Mouse (Mus musculus) lung, embryonic 16.5 days (tissue): ENCODE results near the gene Ehd3. TPM values are rescaled to one million over a fixed set of nuclear protein-coding genes. Genes with fewer than 3 reads are reported as not detected.

Experiments used
- ATAC-seq: fragments of 200-750 bp; cut with Nextera tagmentation; 2 replicates; pipeline ENCODE4 v1.8.0; 2017; ENCODE audit warnings: low read depth, mild to moderate bottlenecking, moderate library complexity
- H3K27ac ChIP-seq: fragments of 300-500 bp; sonication (generic); 2 replicates; pipeline ENCODE4 v1.5.1; 2014; ENCODE audit warnings: mild to moderate bottlenecking, control low read depth, low read length
- H3K27me3 ChIP-seq: fragments of 300-500 bp; sonication (generic); 2 replicates; pipeline ENCODE4 v1.6.1; 2014; ENCODE audit warnings: low read depth, low read length, mixed read lengths; ENCODE audit not compliant: control insufficient read depth, insufficient read depth
- H3K36me3 ChIP-seq: fragments of 300-500 bp; sonication (generic); 2 replicates; pipeline ENCODE4 v1.6.1; 2014; ENCODE audit warnings: low read length; ENCODE audit not compliant: control insufficient read depth, insufficient read depth
- H3K4me1 ChIP-seq: fragments of 300-500 bp; sonication (generic); replicated peaks from 2 replicates; pipeline ENCODE4 v1.6.1; 2014; ENCODE audit warnings: low read length, mixed read lengths; ENCODE audit not compliant: control insufficient read depth, insufficient read depth
- H3K4me2 ChIP-seq: fragments of 300-500 bp; sonication (generic); 2 replicates; pipeline ENCODE4 v1.6.1; 2014; ENCODE audit warnings: low read depth, low read length, control low read depth
- H3K4me3 ChIP-seq: fragments of 300-500 bp; sonication (generic); 2 replicates; pipeline ENCODE4 v1.5.1; 2014; ENCODE audit warnings: mild to moderate bottlenecking, low read length, control low read depth
- H3K9ac ChIP-seq: fragments of 300-500 bp; sonication (generic); 2 replicates; pipeline ENCODE4 v1.6.1; 2014; ENCODE audit warnings: low read length, control low read depth
- H3K9me3 ChIP-seq: fragments of 300-500 bp; sonication (generic); 2 replicates; pipeline ENCODE4 v1.6.1; 2016; ENCODE audit warnings: low read length; ENCODE audit not compliant: control insufficient read depth
- WGBS: fragments of 180-500 bp; shearing (Covaris S2); extraction: QIAGEN DNeasy Blood & Tissue Kit; methylation state at CpG from one replicate; pipeline ENCODE4 v1.1.7; 2014; 5-methylcytosine and 5-hydroxymethylcytosine counted together
- polyA plus RNA-seq: library from polyadenylated mRNA; unstranded; fragments of >200 nt; fragmentation: Nextera tagmentation; extraction: Ambion mirVana; gene quantifications from 2 replicates; pipeline ENCODE4 v1.2.1, GENCODE M21; 2015

The Ehd3 gene
- polyA plus RNA-seq, 1 experiment from 2014 or later: 15.4 TPM

DNA sequence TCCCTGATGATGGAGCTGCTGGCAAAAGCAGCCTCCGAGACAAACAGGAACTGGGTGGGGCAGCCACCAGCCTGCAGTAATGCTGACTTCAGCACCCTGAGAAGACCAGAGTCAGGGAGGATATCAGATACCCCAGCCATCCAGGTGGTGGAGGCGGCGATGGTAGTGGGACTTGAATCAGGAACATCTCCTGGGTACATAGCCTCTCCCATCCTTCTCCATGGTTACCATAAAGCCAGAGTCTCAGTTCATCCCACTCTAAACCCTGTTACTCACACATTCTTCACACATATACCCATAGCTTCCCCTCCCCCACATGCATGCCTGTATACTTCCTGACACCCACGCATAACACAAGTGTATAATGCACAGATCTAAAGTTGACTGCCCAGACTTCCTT is 18.3 kb downstream of the Ehd3 start:
- no peak for ATAC-seq

DNA sequence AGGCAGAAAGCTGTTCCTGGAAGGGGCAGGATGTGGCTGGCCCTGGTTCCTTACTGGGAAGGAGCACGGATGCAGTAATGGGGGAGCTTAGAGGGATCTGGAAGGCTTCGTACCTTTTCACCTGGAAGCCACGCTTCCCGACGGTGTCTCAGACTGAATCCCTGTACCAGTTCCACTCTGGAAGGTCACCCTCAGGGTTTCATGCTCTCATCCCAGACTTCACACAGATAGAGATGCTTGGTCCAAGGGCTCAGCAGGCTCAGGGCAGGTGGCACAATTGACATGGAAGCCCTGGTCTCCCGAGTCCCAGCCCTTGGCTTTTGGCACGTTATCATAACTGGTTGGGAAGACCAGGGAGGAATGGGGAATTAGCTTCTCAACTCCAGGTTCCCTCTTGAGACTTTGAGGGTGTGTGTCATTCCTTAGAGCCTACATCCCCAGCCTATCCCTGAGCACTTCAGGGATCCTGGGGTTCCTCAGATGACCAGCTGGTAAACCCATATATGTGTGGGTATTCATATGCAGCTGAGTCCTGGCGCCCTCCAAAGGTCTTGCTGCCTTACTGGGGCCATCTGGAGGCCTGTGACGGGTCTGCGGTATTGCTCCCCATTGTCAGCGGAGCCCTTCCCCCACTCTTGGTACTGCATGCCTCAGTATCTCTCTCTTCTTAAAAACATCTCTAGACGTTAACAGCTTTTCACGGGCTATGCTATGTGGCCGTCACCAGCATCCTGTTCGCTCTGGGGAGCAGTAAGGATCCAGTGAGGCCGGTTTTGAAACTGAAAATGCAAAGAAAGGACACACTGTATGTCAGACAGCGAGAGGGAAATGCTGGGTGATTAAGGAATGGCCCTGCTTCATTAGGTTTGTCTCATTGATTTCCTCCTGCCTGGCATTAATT is 19.4 kb downstream of the Ehd3 start:
- Histone ChIP-seq H3K9me3 (no peaks in the 10 kb centered on the region), H3K36me3 (no peaks in the 10 kb centered on the region), H3K27ac (no peak overlapping the region), H3K27me3 (no peaks in the 10 kb centered on the region), H3K4me2 (no peak overlapping the region), H3K4me3 (no peak overlapping the region), H3K9ac (no peak overlapping the region), H3K4me1 (0 out of 2 replicates have a peak, but pooled peaks cover 3% of the 10 kb centered on the region)
- ATAC-seq: no peak
- 80% methylated on average over 17 of the region's 17 CpGs for WGBS

More for the DNA sequence above, 18.3 kb downstream of the Ehd3 start:
- Histone ChIP-seq H3K9me3 (no peaks in the 10 kb centered on the region), H3K36me3 (no peaks in the 10 kb centered on the region), H3K27me3 (no peaks in the 10 kb centered on the region), H3K4me1 (0 out of 2 replicates have a peak, but pooled peaks cover 3% of the 10 kb centered on the region), H3K4me3 (no peak overlapping the region), H3K9ac (no peak overlapping the region), H3K27ac (no peak overlapping the region), H3K4me2 (no peak overlapping the region)
- WGBS: 73% methylated on average over 4 of the region's 4 CpGs

DNA sequence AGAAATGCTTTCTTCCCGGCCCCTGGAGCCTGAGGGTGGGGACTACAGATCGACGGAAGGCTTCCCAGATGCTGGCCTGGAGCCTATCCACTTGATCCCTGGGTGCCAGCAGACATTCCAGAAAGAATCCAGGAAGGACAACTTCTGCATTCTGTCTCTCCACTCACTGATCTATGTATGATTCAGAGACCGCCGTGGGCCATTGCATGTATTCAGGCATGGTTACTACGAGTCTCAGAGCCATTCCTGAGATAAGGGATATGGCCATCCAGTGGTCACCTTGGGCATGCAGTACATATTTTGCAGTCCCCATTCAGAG is 20.0 kb downstream of the Ehd3 start:
- H3K27ac ChIP-seq: no peak overlapping the region
- WGBS: 72% methylated on average over 6 of the region's 6 CpGs

DNA sequence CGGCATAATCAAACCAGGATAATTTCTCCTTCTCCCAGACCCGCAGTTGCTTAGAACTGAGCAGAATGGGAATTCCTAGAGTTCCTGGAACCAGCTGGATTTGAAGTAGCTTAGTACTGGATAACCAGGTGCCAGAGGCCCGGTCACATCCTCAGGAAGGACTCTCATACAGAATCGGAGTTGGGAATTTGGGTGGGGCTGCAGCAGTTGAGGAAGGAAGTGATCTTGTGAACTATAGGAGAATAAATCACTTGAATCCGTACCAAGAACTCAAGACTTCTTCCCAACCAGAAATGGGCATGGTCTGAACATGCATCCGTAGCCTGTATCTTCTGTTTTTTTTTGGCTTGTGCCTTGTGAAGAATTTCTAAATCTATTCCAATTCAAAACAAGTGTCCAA is 22.2 kb downstream of the Ehd3 start:
- Histone ChIP-seq H3K4me3 (no peak overlapping the region), H3K36me3 (0 out of 2 replicates have a peak, but pooled peaks cover 3% of the 10 kb centered on the region), H3K4me1 (no peaks in the 10 kb centered on the region), H3K27me3 (no peaks in the 10 kb centered on the region), H3K9me3 (no peaks in the 10 kb centered on the region), H3K27ac (no peak overlapping the region), H3K9ac (no peak overlapping the region), H3K4me2 (no peak overlapping the region)
- no peak for ATAC-seq
- 69% methylated on average over 6 of the region's 6 CpGs for WGBS

More for the DNA sequence above, 20.0 kb downstream of the Ehd3 start:
- H3K9ac ChIP-seq: no peak overlapping the region
- 0 out of 2 replicates have a peak, but pooled peaks cover 3% of the 10 kb centered on the region for H3K4me1 ChIP-seq
- H3K4me3 ChIP-seq: no peak overlapping the region
- H3K9me3 ChIP-seq: no peaks in the 10 kb centered on the region
- no peaks in the 10 kb centered on the region for H3K36me3 ChIP-seq
- H3K4me2 ChIP-seq: no peak overlapping the region
- H3K27me3 ChIP-seq: no peaks in the 10 kb centered on the region
- no peak for ATAC-seq

DNA sequence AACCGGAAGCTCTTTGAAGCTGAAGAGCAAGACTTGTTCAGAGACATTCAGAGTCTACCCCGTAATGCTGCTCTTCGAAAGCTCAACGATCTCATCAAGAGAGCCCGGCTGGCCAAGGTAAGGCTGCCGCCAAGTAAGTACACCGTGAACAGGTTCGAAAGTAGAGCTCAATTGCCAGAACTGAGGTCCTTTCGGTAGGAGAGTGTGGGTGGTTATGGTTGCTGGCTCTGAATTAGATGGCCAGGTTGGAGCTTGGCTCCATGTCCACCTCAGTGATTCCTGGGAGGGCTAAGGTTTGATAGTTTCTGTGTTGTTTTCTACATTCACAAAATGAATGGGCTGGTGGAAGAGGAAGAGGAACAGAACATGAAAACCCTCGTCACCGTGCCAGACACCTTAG is 23.5 kb downstream of the Ehd3 start:
- Histone ChIP-seq H3K9me3 (no peaks in the 10 kb centered on the region), H3K27me3 (no peaks in the 10 kb centered on the region), H3K36me3 (0 out of 2 replicates have a peak, but pooled peaks cover 3% of the 10 kb centered on the region), H3K4me1 (no peaks in the 10 kb centered on the region), H3K4me3 (no peak overlapping the region), H3K27ac (no peak overlapping the region), H3K4me2 (no peak overlapping the region), H3K9ac (no peak overlapping the region)
- no peak for ATAC-seq
- 92% methylated on average over 11 of the region's 11 CpGs for WGBS

DNA sequence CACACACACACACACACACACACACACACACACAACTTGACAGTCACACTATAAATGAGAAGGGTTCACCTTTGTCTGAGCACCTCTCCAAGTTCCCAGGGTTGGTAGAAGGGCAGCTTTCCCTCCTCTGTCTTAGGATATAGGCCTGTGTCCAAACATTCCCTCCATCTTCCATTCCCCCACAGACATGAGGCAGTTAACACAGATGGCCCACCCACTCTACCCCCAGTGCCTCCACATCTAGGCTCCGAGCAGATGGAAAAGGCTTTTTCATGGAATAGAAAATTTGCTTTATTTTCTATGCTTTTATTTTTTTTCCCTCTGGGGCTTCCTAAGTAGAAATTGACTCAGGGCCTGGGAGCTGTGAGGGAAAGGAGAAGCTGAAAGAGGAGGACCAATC is 26.6 kb downstream of the Ehd3 start:
- 80% methylated on average over 1 of the region's 1 CpGs for WGBS
- no peak for ATAC-seq

DNA sequence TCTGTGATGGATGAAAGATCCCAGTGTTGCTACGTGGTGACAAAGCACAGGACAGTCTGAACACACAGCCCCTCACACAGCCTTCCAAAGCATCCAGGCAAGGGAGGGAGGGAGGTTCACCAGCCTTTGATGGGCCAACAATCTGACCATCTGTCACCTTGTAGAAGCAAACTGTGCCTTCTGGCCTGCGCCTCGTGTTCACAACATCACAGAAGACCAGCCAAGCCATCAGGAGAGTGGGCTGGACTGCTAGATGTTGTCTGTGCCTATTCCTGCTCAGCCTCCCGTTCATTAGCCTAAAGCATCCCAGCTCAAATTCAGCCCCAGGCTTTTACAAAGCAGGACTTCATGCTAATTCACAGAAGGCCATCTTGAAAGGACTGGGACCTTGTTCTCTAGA is 27.5 kb downstream of the Ehd3 start:
- no peak for ATAC-seq
- H3K9ac ChIP-seq: no peak overlapping the region
- H3K36me3 ChIP-seq: 0 out of 2 replicates have a peak, but pooled peaks cover 3% of the 10 kb centered on the region
- H3K4me1 ChIP-seq: no peaks in the 10 kb centered on the region
- no peaks in the 10 kb centered on the region for H3K27me3 ChIP-seq
- no peak overlapping the region for H3K27ac ChIP-seq
- no peak overlapping the region for H3K4me2 ChIP-seq
- 60% methylated on average over 4 of the region's 4 CpGs for WGBS
- no peak overlapping the region for H3K4me3 ChIP-seq
- no peaks in the 10 kb centered on the region for H3K9me3 ChIP-seq

More for the DNA sequence above, 26.6 kb downstream of the Ehd3 start:
- Histone ChIP-seq H3K27me3 (no peaks in the 10 kb centered on the region), H3K4me2 (no peak overlapping the region), H3K9me3 (no peaks in the 10 kb centered on the region), H3K36me3 (0 out of 2 replicates have a peak, but pooled peaks cover 3% of the 10 kb centered on the region), H3K4me3 (no peak overlapping the region), H3K4me1 (no peaks in the 10 kb centered on the region), H3K9ac (no peak overlapping the region), H3K27ac (no peak overlapping the region)

DNA sequence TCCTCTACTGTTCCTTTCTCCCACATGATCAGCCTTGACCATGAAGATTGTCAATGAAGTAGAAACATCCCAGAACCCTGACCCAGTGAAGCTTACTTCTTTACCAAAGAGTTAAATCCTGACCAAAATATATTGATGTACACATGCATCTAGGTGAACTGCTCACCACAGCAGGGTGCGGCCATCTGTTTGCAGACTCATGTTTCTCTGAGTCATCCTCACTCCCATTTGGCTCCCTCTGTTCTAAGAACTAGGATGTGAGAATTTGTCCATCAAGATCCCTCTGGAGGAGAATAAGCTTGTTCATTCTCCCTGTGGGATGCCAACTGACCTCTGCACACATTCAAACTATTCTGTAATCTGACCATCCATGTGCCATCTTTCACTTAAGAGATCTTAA is 29.0 kb downstream of the Ehd3 start:
- 86% methylated on average over 1 of the region's 1 CpGs for WGBS
- H3K27me3 ChIP-seq: no peaks in the 10 kb centered on the region
- ATAC-seq: no peak

DNA sequence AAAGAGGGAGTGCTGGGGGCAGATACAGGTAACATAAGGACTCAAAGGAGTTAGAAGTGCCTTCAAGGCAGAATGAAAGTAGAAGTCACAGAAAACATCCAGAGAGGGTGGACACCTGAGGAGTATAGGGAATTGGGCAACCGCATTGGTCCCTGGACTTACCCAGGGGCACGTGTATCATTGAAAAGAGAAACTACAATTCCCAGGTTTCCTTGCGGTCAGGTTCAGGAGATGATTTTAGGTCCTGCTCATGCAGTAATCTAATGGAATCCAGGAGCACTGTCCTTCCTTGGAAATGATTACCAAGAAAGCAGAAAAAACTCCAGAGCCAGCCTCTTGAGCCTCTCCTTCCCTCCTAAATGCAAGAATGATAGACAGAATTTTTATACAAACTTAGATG is 29.5 kb downstream of the Ehd3 start:
- Histone ChIP-seq H3K4me3 (no peak overlapping the region), H3K4me2 (no peak overlapping the region), H3K27me3 (no peaks in the 10 kb centered on the region), H3K36me3 (0 out of 2 replicates have a peak, but pooled peaks cover 3% of the 10 kb centered on the region), H3K27ac (no peak overlapping the region), H3K9me3 (no peaks in the 10 kb centered on the region), H3K9ac (no peak overlapping the region), H3K4me1 (no peaks in the 10 kb centered on the region)
- 70% methylated on average over 3 of the region's 3 CpGs for WGBS
- no peak for ATAC-seq

More for the DNA sequence above, 29.0 kb downstream of the Ehd3 start:
- H3K27ac ChIP-seq: no peak overlapping the region
- H3K36me3 ChIP-seq: 0 out of 2 replicates have a peak, but pooled peaks cover 3% of the 10 kb centered on the region
- H3K4me2 ChIP-seq: no peak overlapping the region
- H3K4me3 ChIP-seq: no peak overlapping the region
- no peaks in the 10 kb centered on the region for H3K4me1 ChIP-seq
- H3K9me3 ChIP-seq: no peaks in the 10 kb centered on the region
- H3K9ac ChIP-seq: no peak overlapping the region
